16 mouse cellular contexts compared by ENCODE assay signal in the genomic region with DNA sequence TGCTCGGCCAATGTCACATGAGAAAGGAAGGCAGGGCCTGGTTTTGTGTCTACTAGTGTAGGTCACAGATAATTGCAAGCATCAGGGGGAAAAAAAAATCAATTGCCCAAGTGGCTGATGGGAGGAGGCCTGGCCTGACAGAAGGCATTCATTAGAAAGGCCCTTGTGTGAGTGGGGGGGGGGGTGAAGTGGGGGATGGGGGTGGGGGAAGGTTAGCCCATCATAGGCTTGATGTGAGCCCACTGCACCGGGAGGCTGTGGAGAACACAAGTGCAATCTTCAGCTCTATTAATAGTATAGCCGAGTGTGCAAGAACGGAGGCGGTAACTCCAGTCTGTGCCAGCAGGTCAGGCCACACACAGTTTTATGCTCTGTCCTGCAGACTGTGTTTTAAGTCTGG. TPM values are rescaled to one million over a fixed set of nuclear protein-coding genes. Genes with fewer than 3 reads are reported as not detected.
DNase-seq lines count a peak whose midpoint lies in the region; ATAC-seq and TF ChIP-seq lines count a peak whose summit lies in the region.
"Had no signal": no experiment of that assay in that cellular context is flagged by ENCODE, and none has a peak within 500 bp of the region (broad histone marks: within the 10 kb centered on the region; RNA-seq: fewer than 3 reads in every experiment).

No protein-coding gene starts in this region.

- H3K27ac ChIP-seq in heart, adult 2 months = peak overlapping the region; percentile 77
- 0 out of 2 replicates have a peak overlapping the region, but pooled peaks have one; percentile 50 for H3K27ac ChIP-seq in embryonic facial prominence, embryonic 12.5 days
- H3K27ac ChIP-seq: embryonic facial prominence, embryonic 15.5 days; lung, embryonic 15.5 days; stomach, embryonic 15.5 days had no signal

- no peaks in the 10 kb centered on the region for H3K27me3 ChIP-seq in heart, adult 2 months (ENCODE audit: control insufficient read depth, insufficient read depth, low read length)
- H3K27me3 ChIP-seq in embryonic facial prominence, embryonic 12.5 days = no peaks in the 10 kb centered on the region
- H3K27me3 ChIP-seq: embryonic facial prominence, embryonic 15.5 days; lung, embryonic 15.5 days; stomach, embryonic 15.5 days had no signal

- no peaks in the 10 kb centered on the region for H3K36me3 ChIP-seq in heart, adult 2 months (ENCODE audit: control insufficient read depth, insufficient read depth, low read length)
- H3K36me3 ChIP-seq in embryonic facial prominence, embryonic 12.5 days = no peaks in the 10 kb centered on the region
- H3K36me3 ChIP-seq: embryonic facial prominence, embryonic 15.5 days; lung, embryonic 15.5 days; stomach, embryonic 15.5 days had no signal

- H3K4me2 ChIP-seq in embryonic facial prominence, embryonic 12.5 days (replicated peaks) = no peak overlapping the region
- H3K4me2 ChIP-seq: embryonic facial prominence, embryonic 15.5 days; lung, embryonic 15.5 days; stomach, embryonic 15.5 days had no signal

- 0 out of 2 replicates have a peak, but pooled peaks have one; percentile 19 for ATAC-seq in embryonic facial prominence, embryonic 12.5 days (ENCODE audit: insufficient number of reproducible peaks, insufficient read depth, low FRiP score, low TSS enrichment)
- ATAC-seq: activated CD4-positive, CD25-positive, alpha-beta regulatory T cell, adult 4 months; CD4-positive, CD25-positive, alpha-beta regulatory T cell, adult 4 months had no signal

- peaks cover 3% of the 10 kb centered on the region for H3K4me1 ChIP-seq in heart, adult 2 months (ENCODE audit: control insufficient read depth, insufficient read depth, low read length)
- peaks cover 26% of the 10 kb centered on the region for H3K4me1 ChIP-seq in embryonic facial prominence, embryonic 12.5 days

- TF ChIP-seq EP300 in heart, adult 2 months (IDR thresholded peaks at IDR 0.05; ENCODE audit: insufficient read depth, low read depth, low read length) = no peak

- H3K4me3 ChIP-seq in heart, adult 2 months = no peak overlapping the region
- no peak overlapping the region for H3K4me3 ChIP-seq in embryonic facial prominence, embryonic 12.5 days
- H3K4me3 ChIP-seq: embryonic facial prominence, embryonic 15.5 days; lung, embryonic 15.5 days; stomach, embryonic 15.5 days had no signal

- no peaks in the 10 kb centered on the region for H3K9me3 ChIP-seq in embryonic facial prominence, embryonic 12.5 days
- H3K9me3 ChIP-seq: embryonic facial prominence, embryonic 15.5 days; lung, embryonic 15.5 days; stomach, embryonic 15.5 days had no signal

- no peak for TF ChIP-seq POLR2A in heart, adult 2 months (IDR thresholded peaks at IDR 0.05; ENCODE audit: insufficient read depth, low read depth, low read length)
- TF ChIP-seq POLR2A in brain, embryonic 14.5 days (IDR thresholded peaks at IDR 0.05; ENCODE audit: borderline replicate concordance, extremely low read depth, insufficient read depth, insufficient read length, poor library complexity, severe bottlenecking) = no peak

- H3K79me2 ChIP-seq in heart, adult 2 months (replicated peaks; ENCODE audit: control insufficient read depth, insufficient read depth, low read length) = no peaks in the 10 kb centered on the region

- DNase-seq in heart, adult 2 months = peak in 1 of 2 experiments; percentile 51
- DNase-seq in heart, postnatal 14 days = no peak
- peak; percentile 53 for DNase-seq in brain, embryonic 14.5 days (ENCODE audit: low read depth)
- peak; percentile 31 for DNase-seq in heart, postnatal 4 days
- DNase-seq in layer of hippocampus, adult 9-10 months (ENCODE audit: low spot score) = no peak
- no peak for DNase-seq in cerebellum, adult 9-11 months
- DNase-seq: cerebellum, adult 18-20 months; kidney, adult 2 months; kidney, postnatal 4 days; thymus, postnatal 36 days had no signal

- TF ChIP-seq CTCF in heart, adult 2 months (IDR thresholded peaks at IDR 0.05) = 0 out of 2 replicates have a peak, but pooled peaks have one; percentile 10
- TF ChIP-seq CTCF in brain, embryonic 14.5 days (IDR thresholded peaks at IDR 0.05; ENCODE audit: borderline replicate concordance, extremely low read depth, insufficient read depth, insufficient read length) = no peak

- no peak overlapping the region; the same call in 1 of the 2 replicates for H3K9ac ChIP-seq in heart, adult 2 months (ENCODE audit: low read depth, low read length)
- H3K9ac ChIP-seq in embryonic facial prominence, embryonic 12.5 days = no peak overlapping the region
- H3K9ac ChIP-seq: embryonic facial prominence, embryonic 15.5 days; lung, embryonic 15.5 days; stomach, embryonic 15.5 days had no signal

- intact Hi-C loops in heart, adult 2 months (cut with DNase I) = loop anchor here (1.0 to 5.0 kb wide), 6 partner anchors 73 to 477 kb away; no protein-coding TSS in a partner anchor
- intact Hi-C loops in heart, postnatal 14 days (cut with DNase I) = loop anchor here (2.0 to 5.0 kb wide), 4 partner anchors 317 to 512 kb away; no protein-coding TSS in a partner anchor

- WGBS in heart, adult 2 months = 52% methylated on average over 5 of the region's 5 CpGs
- WGBS in embryonic facial prominence, embryonic 12.5 days = 38% methylated on average over 5 of the region's 5 CpGs

RNA-seq across cellular contexts. Expression of a gene that starts 11.1 kb away (rescaled TPM):
- 100 to 1,000 TPM; 176 to 208 TPM for total RNA-seq in heart, adult 2 months (2021)
- 42.5 and 65.9 TPM in 2 replicates for polyA plus RNA-seq in heart, adult 2 months (2012; rRNA removed)
- 100 to 1,000 TPM; 196 to 206 TPM for total RNA-seq in heart, postnatal 14 days (2021)
- polyA plus RNA-seq in brain, embryonic 14.5 days (2012; rRNA removed) = 74.1 and 90.4 TPM in 2 replicates
- polyA plus RNA-seq in embryonic facial prominence, embryonic 12.5 days (2016; fragmentation: Nextera tagmentation; extraction: Ambion mirVana) = 22.0 and 25.8 TPM in 2 replicates
- total RNA-seq in heart, postnatal 4 days (2021) = 100 to 1,000 TPM; 205 to 234 TPM

Comparison
In these comparisons a context has a peak if more than half of its experiments do, and no peak if none do; other contexts are left out.
1. DNase-seq: peak in brain, embryonic 14.5 days (single experiment) and heart, postnatal 4 days (single experiment); none in heart, postnatal 14 days (0 of 2), layer of hippocampus, adult 9-10 months (single experiment) and cerebellum, adult 9-11 months (single experiment).